Mouse (Mus musculus) gonadal fat pad, adult 2 months (tissue): ENCODE data around the gene Gstk1. TPM values are rescaled to one million over a fixed set of nuclear protein-coding genes. Genes with fewer than 3 reads are reported as not detected.

Source experiments
- DNase-seq: peaks from one replicate; pipeline ENCODE4 v3.0.0-alpha.2; 2012; ENCODE audit warnings: low read depth
- polyA plus RNA-seq: library from polyadenylated mRNA; depleted of rRNA; stranded (reverse); fragments of >200 nt; gene quantifications from 2 replicates; pipeline ENCODE4 v1.2.3, GENCODE M21; 2012; rRNA removed

Gstk1 gene
- polyA plus RNA-seq = 52.2 and 57.2 TPM in 2 replicates

DNA sequence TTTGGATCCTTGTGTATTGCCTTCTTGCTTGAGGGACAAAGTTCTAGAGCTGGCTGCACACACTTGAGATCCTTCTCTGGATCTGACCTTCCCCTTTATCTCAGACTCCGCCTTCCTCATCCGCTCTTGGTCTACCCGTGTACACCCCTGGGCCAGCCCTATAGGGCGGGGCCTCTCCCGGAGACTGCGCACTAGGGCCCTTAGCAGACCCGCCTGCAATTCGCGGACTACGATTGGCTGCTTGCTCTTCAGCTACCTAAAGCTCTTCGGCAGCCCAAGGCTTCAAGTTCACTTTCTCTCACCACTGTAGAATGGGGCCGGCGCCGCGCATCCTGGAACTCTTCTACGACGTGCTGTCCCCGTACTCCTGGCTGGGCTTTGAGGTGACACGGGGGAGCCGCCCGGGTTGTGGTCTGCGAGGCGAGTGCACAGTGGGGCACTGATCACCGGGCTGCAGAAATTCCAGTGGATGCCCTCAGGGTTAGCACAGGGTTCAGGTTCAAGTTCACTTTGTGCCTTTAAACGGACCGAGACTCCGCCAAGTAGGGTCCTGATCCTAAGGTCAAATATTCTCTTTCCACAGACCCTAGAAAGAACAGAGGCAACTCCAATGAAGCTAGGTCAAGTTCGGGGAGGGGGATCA is at the start of gene Gstk1:
Gene Gstk1, plus strand, starts transcription at position 225 of the 643 bp plus-strand sequence.
- DNase-seq = no peak

DNA sequence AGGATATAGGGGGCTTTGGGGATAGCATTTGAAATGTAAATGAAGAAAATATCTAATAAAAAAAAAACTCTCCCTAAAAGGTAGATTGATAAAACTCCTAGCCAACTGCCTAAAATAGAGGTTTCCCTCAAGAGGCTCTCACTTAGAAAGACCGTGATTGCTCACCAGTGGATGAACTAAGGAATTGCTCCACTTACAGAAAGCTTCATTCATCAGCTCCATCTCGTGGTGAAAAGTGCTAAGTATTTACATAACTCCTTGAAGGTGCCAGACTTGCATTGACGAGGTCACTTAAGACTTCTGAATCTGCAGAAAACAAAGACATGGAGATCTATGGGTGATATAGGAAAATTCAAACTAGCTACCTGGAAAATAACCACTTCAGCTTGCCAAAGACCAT is 48.0 kb upstream of the Gstk1 start:
- DNase-seq = no peak

DNA sequence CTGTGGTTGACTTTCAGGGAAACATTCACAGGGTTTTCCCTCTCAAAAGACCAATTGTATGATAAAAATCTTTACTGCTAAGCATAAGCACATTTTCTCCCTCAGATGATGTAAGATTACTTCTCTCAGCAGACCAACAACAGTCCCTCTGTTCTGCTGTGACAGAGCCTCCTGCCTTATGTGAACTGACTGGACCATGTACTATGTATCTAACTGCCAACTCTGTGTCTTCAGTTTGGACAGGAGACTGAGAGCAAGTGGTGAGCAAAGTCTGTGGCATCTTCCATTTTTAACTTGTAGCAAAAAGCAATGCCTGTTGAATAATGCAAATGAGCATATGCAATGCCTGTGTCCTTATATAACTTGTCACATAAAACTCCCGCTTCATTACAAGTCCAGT is 46.2 kb upstream of the Gstk1 start:
- DNase-seq = no peak

DNA sequence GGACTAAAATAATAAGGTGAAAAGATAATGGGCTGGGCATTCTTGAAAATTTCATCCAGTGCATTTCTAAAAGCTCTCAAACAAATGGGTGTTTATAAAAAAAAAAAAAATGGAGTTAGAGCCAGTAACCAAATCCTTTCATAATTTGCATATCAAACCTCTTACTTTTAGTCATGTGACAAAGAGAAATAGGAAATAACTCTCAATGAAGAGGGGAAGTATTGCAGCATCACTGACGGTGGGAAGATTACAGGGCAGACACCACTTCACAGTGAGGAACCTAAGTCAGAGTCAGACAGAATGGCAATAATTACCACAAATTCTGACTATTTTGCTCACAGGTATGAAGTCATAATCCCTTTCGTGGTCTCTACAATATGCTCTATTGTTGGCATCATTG is 30.7 kb upstream of the Gstk1 start, which contains the start of gene Tas2r144:
Gene Tas2r144, plus strand, starts transcription at position 301 of the 400 bp plus-strand sequence.
- no peak for DNase-seq

DNA sequence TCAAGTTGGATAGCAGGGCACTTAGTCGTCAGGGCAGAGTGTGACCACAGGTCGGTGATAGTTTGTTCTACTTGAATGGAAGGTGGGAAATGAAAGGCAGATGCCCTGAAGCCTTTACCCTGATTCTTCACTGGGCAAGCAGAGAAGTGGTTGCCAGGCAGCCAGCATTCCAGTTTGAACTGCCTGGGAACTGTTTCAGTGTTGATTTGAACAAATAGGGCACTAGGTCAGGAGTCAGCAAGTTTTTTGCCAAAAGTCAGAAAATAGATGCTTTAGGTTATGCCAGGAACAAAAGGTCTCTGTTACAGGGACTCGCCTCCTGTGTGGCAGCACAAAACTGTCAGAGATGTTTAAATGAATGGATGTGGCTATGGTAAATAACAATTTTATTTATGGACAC is 23.4 kb upstream of the Gstk1 start:
- DNase-seq = no peak

DNA sequence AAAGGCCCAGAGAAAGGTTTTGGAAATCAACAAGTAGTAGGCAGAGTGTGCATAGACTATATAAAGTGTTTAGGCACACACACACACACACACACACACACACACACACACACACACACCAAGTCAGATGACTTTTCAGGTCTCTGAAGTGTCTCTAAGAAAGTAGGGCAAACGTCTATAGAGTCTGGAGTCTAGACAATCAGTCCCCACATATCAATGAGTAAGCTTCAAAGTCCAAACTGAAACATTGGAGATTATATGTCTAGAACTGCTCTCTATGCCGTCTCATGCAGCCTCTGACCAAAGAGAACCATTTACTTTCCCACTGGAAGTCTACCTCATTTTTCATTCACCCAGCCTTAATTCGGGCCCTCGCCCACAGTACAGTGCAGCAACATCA is 20.7 kb upstream of the Gstk1 start:
- no peak for DNase-seq

DNA sequence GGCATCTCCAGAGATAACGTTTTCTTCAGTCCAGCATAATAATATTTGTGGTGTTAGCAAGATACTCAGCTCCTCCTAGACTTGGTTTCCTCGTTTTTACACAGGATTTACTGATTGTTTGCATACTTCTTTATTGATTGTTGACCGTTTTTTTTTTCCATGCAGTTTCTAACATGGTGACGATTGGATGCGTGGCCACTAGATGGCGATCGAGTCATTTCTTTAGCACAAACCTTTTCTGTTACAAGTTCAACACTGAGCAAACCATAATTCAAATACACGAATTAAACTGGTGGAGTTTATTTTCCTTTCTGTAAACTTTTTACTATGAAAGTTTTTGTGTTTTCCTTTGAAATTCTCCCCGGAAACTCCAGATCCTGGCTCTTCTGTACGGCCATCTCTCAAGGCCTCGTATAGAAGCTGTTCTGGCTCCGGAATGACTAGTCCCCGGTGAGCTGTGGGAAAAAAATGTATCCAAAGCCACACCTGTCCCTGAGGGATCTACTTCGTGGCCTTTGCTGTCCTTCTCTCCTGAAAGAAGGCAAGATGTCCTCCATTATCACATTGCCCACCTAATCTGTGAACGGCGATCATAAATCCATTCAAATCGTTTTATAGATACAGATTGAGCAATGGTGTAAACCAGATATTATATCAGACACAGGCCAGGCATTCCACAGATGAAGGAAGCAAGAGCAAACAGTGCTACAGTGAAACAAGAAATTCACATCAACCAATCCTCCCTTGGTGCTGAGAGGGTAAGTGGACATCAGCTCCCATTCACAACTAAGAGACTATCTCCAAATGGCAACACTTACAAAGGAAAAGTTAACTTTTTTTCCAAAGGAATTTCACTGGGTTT is 18.3 kb upstream of the Gstk1 start:
- no peak for DNase-seq

DNA sequence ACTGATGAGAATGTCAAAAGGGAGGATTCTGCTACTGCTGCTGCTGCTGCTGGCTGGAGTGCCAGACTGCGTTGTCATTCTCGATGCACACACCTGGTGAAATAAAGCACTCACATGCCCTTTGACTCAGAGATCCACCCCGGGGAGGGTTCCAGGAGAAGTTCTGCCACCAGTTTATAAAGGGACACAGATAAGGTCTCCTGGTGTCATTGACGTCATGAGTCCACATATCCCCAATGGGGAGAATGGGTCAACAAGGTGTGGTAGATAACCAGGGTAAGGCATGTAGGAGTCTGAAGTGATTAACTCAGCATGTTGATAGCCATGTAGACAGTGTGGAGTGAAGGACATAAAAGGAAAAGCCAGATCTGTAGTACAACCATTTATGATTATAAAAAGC is 16.1 kb upstream of the Gstk1 start:
- no peak for DNase-seq

DNA sequence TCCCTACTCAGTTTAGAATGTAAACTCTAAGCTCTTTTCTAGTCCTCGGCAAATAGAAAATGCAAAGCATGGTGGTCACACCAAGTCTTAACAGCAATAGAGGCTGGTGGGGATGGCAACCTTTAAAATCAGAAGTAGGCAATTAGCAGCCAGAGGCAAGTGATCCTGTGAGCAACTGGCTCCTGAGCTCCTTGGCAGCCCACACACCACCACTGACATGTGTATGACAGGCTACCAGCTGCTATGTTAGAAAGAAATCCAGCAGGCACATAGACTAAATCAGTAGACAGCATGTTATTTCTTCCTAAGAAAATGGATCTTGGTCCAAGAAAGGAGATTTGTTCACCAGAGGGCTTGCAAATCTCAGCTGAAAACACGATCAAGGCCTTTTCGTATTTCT is 14.5 kb upstream of the Gstk1 start:
- DNase-seq = no peak

DNA sequence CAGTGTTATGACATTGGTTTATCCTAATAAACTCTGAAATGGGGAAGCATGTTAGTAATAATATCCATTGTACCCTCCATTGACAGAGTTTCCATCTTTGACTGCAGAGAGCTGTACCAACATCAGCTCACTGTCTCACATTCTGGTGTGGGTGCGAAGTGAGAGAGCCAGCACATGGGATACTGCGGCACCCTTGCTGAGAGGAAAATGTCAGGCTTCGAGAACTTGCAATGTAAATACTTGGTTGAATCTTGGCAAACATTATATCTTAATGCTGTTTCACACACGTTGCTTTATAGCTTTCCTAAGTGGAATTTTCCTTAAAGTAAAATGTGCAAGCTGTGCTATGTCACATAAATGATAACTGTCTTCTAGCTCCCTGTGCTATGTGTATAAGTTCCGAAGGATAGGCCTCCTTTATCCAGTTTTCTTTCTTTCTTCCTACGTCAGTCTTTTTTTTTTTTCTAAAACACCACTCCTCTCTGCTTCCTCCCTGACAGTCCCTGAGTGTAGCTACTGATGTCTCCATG is 8.4 kb upstream of the Gstk1 start:
- no peak for DNase-seq

DNA sequence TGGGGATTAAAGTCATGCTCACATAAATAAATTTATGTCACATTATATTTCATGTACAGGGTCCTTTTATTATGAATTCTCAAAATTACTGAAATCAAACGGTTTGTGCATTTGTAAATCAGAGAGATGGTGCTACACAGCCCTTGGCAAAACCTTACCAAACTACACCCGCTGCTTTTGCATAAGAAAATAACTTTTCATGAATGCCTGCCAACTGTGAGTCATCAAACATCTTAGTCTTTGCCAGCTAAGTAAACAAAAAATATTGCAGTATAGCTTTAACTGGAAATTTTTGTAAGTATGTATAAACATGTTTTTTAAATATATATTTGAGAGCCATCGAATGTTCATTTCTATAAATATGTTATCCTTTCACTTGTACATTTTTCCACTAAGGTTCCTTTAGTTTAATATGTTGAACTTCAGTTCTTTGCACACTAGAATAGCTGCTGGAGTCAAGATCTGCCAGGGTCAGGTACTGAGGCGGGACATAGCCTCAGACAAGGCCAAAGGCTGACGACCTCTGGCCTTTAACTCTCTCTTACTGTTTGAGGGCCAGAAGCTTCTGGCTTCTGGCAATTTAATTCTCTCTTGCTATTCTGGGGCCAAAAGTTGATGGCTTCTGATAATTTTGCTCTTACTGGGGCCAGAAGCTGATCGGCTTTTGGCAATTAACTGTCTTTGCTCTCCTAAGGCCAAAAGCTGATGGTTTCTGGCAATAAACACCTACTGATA is 4.3 kb upstream of the Gstk1 start:
- DNase-seq = no peak

DNA sequence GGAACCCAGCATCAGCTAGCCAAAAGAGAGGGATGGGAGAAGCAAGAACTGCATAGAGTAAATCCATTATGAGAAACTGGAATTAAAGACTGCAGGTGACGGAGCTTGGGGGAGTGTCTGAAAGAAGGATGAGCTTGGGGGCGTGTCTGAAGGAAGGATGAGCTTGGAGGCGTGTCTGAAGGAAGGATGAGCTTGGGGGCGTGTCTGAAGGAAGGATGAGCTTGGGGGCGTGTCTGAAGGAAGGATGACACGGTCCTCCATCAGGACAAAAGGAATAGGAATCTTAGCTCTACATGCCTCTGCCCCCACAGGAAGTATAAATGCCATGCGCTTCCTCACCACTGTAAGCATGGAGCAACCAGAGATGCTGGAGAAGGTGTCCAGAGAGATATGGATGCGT is 1.4 kb downstream of the Gstk1 start:
- DNase-seq = no peak

DNA sequence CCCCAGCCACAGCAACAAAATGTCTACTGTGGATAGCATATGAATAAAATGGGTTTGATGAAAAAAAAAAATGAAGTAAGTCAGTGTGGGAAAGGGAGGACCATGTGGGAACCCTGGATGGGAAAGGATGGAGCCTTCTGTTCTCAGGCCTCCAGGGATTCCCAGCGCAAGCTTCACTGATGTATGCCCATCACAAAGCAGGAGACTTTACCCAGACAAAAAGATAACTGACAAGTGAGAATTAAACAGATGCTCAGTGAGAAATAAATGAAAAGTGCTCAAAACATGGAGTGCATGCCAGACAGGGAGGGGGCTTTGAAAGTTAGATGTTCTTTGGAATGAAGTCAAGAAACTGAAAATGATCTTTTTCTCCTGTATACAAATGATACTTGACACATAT is 2.2 kb downstream of the Gstk1 start:
- DNase-seq = no peak

DNA sequence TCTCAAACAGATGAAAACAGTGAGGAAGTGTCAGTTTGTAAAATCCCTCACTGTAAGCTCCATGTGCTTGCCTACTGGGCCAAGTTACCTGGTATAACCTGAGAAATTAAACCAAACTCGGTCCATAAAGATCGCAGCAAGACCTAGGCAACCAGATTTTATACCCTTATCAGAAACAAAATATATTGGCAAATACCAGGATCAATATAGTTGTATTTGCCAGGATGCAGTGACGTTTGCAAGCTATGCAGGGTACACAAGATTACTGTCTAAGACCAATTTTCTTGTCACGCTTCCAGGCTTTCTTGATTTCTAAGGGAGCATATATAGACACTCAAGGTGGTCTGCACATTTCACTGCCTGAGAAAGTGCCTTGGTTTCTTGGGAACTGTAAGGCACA is 6.1 kb downstream of the Gstk1 start:
- no peak for DNase-seq

DNA sequence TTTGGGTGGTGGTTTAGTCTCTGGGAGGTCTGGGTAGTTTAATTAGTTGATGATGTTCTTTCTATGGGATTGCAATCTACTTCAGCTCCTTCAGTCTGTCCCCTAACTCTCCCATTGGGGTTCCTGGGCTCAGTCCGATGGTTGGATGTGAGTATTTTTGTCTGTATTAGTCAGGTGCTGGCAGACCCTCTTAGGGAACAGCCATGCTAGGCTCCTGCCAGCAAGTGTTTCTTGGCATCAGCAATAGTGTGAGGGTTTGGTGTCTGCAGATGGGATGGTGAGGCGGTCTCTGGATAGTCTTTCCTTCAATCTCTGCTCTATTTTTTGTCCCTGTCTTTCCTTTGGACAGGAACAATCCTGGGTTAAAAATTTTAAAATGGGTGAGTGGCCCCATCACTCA is 7.4 kb downstream of the Gstk1 start:
- DNase-seq = no peak

DNA sequence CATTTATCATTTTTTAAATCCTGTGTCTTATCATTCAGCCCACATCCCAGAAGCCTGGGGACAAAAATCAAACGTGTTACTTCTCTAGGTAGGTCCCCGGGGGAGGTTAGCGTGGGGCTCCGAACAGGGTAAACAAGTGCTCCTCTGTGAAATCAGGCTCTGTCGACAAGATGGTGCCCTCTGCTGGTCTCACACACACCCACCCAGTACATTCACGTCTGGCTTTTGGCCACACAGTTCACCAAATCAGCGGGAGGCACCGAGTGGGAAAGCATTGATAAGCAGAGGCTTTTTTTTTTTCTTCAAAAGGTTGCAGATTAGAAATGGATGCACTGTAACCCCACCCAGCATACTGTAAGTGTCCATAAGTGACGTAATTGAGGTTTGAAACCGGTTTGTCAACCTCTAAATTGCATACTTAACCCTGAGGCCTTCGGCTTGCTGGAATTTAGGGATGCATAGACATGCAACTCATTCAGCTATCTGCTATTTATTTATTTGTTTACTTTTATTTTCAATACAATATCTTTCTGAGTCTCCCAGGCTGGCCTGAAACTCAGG is 11.6 kb downstream of the Gstk1 start:
- DNase-seq = no peak

DNA sequence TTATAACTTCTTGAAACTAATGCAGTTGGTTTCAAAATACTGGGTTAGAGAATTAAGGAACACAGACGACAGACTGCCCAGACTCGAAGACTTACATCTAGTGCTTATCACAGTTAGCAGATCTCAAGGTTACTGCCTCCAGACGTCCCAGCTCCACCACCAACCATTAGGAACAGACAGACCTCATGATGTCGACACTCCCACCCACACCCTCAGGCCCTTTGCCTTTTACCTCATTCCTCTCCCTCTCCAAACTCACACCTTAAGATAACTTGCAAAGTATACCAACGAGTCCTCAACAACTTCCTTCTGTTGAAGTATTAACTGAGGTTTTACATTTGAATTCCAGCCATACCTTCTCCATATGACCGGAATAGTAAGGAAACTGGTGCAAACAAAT is 14.7 kb downstream of the Gstk1 start:
- no peak for DNase-seq

DNA sequence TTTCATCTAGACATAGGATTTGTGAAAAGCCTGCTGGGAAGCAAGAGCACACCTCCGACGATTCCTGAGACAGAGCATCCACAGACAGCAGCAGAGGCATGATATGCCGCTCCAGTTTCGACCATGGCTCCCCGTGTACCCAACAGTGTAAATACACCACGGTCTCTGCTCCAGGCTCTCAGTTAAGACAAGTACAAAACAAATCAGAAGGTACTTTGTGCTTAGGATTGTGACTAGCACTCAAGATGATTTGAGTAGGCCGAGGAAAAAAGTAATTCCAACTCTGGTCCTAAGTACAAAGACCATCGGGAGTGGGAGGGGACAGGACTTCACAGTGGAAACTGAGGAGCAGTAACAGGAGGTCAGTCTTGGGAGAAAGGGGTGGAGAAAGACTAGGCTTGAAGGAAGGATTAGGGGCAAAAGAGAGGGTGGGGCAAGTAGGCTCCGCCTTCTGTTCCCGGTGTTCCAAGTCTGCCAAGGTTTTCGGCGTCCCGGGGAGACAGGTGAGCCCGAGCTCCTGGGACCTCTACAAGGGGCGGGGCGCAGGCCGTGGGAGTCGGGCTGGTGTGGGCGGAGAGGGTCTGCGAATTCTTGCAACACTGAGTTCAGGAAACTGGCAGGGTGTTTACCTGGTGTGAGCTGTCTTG is 15.9 kb downstream of the Gstk1 start, which contains the start of gene Tmem139:
Gene Tmem139, plus strand, starts transcription at position 447 of the 647 bp plus-strand sequence.
- no peak for DNase-seq

DNA sequence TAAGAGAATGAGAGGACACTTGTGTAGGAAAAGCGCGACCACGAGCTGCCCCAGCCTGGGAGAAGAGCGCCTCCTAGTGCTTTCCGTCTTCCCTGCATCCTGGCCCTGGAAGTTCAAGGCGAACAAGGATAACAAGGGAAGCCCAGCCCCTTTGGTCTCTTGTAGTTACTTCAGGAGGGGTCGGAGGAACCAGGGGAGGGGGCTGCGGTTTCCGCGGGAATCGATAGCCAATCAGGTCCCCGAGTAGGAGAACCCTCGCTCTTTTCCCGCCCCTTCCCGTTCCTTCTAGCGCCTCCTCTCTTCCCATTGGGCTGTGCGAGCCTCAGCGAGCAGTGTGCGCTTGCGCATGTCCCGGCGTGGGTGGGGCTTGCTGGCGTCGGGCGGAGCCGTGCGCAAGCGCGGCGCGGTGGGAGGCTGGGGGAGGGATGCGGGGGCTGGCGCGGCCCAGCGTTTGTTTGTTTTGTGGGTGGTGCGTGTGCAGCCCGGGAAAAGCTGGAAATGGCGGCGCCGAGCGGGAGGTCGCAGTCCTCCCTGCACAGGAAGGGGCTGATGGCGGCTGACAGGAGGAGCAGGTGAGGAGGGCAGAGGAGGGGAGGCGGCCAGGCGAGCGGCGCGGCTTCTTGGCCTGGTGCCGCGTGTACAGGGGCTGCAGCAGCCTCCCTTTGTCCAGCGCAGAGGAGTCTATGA is 19.0 kb downstream of the Gstk1 start, which contains the start of gene Casp2:
Gene Casp2, plus strand, starts transcription at position 360 of the 687 bp plus-strand sequence.
- DNase-seq = no peak
